Mouse (Mus musculus) v-Abl transformed pro-B cells (cell line): ENCODE data around the gene Rasgef1b.

Experiments
- in situ Hi-C, 2 experiments: fragments of 400-800 bp; cut with MboI; formaldehyde crosslinking; loops; one replicate each; pipeline ENCODE4 v1.15.1; 2025; ENCODE audit not compliant: unreplicated experiment in 2 of 2

Rasgef1b gene

DNA sequence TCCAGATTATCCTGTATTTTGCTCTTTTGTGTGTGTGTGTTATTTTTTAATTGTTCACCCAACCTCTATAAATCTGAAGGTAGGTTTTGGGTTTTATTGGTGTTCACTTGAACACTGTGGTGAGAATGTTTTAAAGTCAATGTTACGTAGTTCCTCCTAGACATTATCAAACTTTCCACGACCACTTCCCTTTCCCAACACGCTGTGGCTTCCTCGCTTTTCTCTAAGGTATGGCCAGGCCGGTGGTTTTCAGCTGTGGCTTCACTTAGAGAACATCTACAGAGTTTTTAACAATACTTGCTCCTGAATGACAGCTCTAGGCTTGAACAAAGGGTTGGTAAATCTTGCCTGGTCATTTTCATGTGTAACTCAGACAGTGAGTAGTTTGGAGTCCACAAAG, 461.5 kb downstream of the Rasgef1b start:
- in situ Hi-C loops = no loop called here

DNA sequence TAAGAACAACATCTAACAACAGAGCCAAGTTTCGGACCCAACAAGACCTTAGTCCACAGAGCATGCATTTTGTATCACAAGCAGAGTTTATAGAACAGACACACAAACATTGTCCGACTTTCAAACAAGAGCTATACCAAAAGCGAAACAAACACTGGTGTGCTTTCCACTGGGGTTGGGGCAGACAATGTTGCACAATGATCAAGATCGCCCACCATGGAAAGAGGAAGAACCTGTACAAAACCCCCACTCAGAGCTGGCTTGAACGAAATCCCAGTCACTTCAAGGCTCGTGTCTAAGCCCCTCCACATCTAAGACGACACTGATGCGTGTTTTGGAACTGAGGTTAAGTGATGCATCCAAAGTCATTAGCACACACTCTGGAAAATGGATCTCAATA, 462.6 kb downstream of the Rasgef1b start:
- in situ Hi-C loops = no loop called here

GRCm38 (mm10) chr5:99262197-99262920, 466.5 kb downstream of the Rasgef1b start:
- in situ Hi-C loops = no loop called here

DNA sequence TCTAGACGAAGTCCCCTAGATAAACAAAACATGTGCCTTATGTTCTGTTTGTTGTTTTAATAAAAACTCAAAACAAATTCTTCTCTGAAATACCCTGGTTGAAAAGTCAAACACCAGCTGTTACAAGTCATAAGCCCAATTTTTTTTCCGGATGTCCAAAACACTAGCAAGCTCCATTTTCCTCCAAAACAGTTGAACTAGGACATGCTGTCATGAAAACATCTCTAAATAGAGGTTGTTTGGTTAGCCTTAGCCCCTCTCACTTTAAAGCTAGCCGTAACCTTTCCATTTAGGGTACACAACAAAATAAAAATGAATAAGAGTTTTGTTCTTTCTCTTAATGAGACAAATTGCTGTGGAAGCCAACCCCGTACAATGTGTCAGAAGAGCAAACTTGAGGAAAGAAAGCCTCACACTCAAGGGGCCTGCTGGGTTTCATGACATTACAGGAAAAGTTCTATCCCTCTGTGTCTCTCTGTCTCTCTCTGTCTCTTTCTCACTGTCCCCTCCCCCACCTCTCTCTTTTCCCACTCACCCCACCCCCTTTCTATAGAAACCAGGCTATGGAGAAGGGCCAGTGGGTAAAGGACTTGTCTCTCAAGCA, 467.6 kb downstream of the Rasgef1b start:
- in situ Hi-C loops = no loop called here

DNA sequence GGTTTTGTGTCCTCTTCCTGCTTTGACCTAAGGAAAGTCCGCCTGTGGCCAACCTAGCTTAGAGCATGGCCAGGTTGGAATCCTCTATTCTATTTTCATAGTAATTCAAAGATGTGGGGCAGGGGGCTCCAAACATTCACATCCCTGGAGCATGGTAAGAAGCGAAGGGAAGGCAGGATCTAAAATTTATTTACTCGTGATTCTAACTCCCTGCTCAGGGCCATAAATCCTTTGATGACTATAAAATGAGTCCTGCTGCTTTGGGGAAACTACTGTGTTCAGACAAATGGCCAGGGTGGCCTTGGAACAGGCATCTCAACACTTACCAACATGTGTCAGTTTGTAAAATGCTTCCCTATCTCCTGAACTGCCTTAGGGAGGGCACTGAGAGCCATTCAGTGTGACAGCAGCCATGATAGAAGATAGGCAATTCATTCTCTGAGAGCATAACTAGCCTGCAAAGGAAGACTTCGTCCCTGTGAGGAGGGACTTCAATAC, 470.8 kb downstream of the Rasgef1b start:
- in situ Hi-C loops = no loop called here

DNA sequence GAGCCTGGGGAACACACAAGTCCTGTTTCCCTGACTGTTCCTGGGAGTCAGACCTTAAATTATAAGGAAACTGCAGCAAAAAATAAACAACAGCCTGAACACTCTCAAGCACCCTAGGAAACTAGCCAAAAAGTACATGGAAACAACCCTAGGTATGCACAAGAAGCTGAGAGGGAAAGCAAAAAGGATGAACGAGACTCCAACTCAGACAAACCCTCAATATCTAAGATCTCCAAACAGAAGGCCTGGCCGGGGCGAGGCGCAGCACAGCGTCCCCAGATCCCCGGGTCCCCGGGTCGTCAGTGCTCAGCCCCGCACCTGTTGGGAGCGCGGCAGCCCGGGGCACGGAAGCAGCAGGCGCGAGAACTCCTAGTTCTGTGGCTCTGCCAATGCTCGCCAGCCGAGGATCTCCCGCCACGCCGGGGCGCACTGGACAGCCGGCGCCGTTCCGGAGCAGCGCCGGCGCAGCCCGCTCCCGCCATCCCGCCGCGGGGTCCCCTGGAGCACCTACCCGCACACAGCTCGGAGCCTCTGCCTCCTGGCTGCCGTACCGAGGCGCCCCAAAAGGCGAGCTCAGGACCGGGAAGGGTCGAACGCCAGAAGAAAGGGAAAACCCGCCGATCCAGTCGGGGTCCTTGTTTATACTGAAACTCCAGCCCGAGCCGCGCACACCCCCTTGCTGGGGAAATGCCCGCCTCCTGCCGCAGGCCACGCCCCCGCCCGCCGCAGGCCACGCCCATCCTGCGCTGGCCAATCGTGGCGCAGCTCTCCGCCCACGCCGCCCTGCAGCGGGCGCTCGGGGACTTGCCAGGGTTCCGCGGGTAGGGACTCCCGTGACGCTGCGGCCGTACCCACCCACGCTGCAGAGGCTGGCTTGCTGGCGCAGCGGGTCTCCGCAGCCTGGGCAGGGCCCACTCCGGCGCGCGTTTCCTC, 476.4 kb downstream of the Rasgef1b start:
- in situ Hi-C loops = no loop called here

DNA sequence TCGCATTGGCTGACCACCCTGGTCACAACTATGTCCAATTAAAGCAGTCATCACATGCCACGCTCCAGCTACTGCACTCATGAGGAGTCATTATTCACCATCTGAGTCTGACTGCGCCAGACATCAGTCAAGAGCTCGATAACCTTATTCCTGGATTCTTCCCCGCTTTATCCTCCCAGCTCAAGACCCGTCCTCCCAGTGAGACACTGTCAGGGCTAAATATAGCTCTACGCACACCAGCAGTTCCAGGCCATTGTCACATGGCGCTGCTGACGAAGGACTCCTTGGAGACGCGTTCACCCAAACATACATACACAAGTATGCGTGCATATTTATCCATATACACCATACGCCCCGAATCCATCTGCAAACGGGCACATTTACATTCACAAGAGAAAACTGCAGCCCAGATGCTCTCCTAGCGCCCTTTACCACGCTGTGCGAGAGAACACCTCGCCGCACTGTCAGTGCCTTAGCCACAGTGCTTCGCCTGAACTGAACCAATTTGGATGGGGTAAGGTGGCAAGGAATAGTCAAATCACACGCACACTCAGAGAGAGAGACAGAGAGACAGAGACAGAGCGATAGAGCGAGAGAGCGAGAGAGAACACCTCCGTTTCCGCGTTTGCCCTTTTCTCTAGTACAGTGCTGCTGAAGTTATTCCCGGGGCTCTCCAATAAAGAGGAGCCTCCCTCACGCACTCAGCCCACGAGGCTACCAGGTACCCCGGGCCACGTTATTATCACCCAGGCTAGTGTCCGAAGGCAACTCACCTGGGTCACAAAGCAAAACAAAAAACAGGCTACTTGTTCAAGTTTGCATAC, 477.3 kb downstream of the Rasgef1b start:
- in situ Hi-C loops = no loop called here

GRCm38 (mm10) chr5:99250820-99251219, 478.0 kb downstream of the Rasgef1b start:
- in situ Hi-C loops = no loop called here

DNA sequence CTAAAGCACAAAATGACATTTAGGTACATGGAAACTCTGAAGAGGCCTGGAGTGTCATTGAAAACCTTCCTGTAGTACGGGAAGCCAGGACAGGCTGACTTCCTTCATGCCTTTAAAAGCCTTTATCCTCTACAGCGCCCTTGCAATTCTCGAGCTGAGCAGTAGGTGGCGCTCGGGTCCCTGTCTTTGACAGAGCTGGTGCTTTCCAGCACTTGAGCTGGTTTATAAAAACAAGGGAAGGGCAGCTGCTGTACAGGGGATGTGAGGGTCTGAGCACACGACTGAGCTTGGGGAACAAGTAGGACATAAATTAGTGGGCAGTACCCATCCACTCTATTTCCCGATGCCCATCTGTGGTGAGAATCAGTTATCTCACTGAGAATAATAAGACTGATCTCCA, 480.4 kb downstream of the Rasgef1b start:
- in situ Hi-C loops = no loop called here

DNA sequence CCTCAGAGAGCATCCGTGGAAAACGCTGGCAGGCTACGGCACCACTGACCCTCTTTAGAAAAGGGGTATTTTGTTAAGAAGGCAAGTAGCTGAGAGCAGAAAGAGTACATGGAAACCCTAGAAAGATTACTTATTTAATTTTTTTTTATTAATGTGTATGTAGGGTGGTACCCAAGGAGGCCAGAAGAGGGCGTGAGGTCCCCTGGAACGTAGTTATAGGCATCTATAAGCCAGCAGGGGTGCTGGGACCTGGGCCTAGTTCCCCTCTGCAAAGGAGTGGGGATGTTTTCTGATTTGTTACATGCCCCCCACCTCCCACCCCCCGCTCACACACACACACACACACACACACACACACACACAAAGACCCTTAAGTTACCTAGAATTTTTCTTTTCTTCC, 480.9 kb downstream of the Rasgef1b start:
- in situ Hi-C loops = no loop called here

DNA sequence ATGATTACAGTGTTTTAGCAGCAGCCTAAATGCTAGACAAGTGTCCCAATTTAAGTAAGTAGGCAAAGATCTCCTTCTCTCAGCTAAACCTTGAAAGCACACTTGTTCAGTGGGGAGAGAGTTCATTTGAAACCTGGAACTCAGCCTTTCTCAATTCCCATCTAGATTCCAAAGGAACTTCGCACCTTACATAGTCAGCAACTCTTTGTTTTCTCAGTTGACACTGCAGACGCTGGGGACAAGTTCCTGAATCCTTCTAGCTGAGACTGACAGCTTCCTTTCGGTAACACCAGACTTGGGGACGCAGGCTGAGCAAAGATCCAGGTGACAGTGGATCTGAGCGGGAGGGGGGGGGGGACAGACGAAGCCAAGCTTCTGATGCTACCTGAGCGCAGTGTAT, 481.4 kb downstream of the Rasgef1b start:
- in situ Hi-C loops = no loop called here

- in situ Hi-C loops = no loop called here
Measured at GRCm38 (mm10) chr5:99246972-99247371, 481.9 kb downstream of the Rasgef1b start.

DNA sequence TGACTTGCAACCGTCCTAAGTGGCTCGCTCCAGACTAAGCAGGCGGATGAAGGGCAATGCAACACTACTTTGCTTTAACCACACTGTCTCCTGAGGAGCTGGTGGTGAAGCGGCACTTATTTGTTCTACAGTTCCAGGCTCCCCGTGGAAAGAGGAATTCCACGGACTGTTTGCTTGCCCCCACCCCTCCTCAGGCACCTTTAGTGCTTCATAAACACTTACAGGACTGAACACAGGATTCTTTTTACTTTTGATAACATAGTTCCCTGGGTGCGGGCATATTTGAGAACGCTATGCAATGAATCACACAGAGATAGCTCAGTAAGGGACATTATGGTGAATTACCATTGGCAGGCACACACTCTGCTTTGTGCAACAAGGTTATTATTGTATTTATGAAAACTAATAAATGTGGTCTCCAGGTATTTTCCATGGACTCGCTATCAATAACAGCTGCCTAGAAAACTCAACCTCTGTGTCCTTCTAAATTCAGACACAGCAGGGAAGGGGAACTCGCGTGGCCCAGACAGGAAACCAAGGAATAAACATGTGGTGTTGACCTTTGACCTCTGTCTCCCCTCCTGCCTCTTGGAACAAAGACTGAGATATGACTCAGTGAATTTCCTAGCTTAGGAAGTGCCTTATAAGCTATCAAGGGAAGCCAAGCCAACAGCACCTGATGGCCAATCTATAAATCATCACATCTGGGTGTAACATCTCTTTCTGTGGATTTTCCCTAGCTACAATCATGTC, 486.7 kb downstream of the Rasgef1b start:
- in situ Hi-C loops = no loop called here

DNA sequence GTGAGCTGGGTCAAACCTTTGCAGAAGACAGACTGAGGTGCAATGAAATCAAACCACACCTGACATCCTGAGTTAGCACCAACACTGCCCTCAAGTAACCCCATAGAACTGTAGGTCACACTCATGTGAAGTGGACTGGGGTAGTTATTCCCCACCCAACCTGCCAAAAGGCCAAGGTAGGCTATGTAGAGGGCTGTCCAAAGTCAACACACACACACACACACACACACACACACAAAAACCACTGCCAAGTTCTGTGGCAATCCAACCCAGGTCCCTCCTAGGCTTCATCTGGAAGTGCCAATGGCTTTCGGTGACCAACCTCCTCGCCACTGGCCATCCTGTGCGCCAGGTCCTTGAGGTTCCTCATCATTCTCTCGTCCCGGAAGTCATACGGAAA, 488.4 kb downstream of the Rasgef1b start:
- in situ Hi-C loops = no loop called here

- in situ Hi-C loops = no loop called here
Measured at GRCm38 (mm10) chr5:99239677-99240076, 489.2 kb downstream of the Rasgef1b start.

DNA sequence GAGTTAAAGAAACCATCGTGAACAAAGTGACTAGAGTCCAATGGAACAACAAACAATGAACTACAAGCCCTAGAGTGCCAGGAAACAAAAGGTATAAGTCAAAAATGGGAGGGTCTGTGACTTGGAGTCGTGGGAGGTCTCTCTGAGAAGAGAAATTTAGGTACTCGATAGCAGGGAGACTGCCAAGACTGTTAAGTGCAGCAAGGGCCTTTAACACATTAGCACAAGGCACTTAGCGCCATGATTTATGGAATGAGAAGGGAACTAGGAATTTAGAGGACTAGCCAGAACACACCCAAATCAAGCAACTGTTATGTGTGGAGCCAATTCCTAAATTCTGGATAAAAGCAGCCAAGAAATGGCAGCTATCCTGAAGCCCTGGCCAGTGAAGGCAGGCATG, 490.7 kb downstream of the Rasgef1b start:
- in situ Hi-C loops = no loop called here

GRCm38 (mm10) chr5:99236888-99237752, 491.7 kb downstream of the Rasgef1b start:
- in situ Hi-C loops = no loop called here

DNA sequence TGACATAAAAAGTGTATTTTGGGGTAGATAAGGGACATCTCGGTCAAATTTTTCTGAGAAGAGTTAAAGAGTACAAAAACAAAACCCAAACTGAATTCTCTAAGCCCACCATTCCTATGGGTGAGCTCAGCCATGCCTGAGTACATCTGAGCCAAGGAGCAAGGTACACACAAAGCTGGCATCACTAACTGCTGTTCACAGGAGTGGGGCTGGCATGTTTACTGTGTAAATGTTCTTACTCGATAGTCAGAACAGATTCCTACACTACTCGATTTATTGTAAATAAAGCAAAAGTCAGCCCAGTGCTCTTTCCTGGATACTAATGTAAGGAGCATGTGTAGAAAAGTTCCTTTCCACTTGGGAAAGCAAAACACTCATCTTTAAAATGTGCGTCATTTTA, 492.4 kb downstream of the Rasgef1b start:
- in situ Hi-C loops = no loop called here

- in situ Hi-C loops = no loop called here
Measured at GRCm38 (mm10) chr5:99234275-99234674, 494.6 kb downstream of the Rasgef1b start.
